Mouse (Mus musculus): ENCODE results near the gene Izumo1.

Gene Izumo1

GRCm38 (mm10) chr7:45621443-45621842 is at the start of gene Izumo1:
Izumo1 (plus strand) TSS chr7:45621811.
- DNase-seq: no peak

- no peak for DNase-seq
Observed at GRCm38 (mm10) chr7:45571966-45572365, 49.6 kb upstream of the Izumo1 start.

- DNase-seq: no peak
Observed at GRCm38 (mm10) chr7:45573954-45574353, 47.7 kb upstream of the Izumo1 start.

GRCm38 (mm10) chr7:45574472-45575379 is 46.9 kb upstream of the Izumo1 start:
- no peak for DNase-seq

- no peak for DNase-seq
Observed at GRCm38 (mm10) chr7:45585923-45586322, 35.7 kb upstream of the Izumo1 start.

- DNase-seq: no peak
Observed at GRCm38 (mm10) chr7:45587631-45588592, 33.7 kb upstream of the Izumo1 start.

GRCm38 (mm10) chr7:45589173-45589572 is 32.4 kb upstream of the Izumo1 start:
- DNase-seq: peak; percentile 98

- DNase-seq: no peak
Observed at GRCm38 (mm10) chr7:45589898-45590297, 31.7 kb upstream of the Izumo1 start.

GRCm38 (mm10) chr7:45590874-45591273 is 30.7 kb upstream of the Izumo1 start:
- DNase-seq: no peak

- DNase-seq: no peak
Observed at GRCm38 (mm10) chr7:45591880-45592279, 29.7 kb upstream of the Izumo1 start.

- peak; percentile 47 for DNase-seq
Observed at GRCm38 (mm10) chr7:45593118-45593815, 28.3 kb upstream of the Izumo1 start.

GRCm38 (mm10) chr7:45595176-45595575 is 26.4 kb upstream of the Izumo1 start:
- DNase-seq: no peak

GRCm38 (mm10) chr7:45596107-45596506 is 25.5 kb upstream of the Izumo1 start:
- DNase-seq: no peak

GRCm38 (mm10) chr7:45597013-45597412 is 24.6 kb upstream of the Izumo1 start:
- no peak for DNase-seq

- DNase-seq: no peak
Observed at GRCm38 (mm10) chr7:45597527-45597926, 24.1 kb upstream of the Izumo1 start.

- DNase-seq: no peak
Observed at GRCm38 (mm10) chr7:45598960-45599879, 22.4 kb upstream of the Izumo1 start.

GRCm38 (mm10) chr7:45605704-45606289 is 15.8 kb upstream of the Izumo1 start:
- no peak for DNase-seq

- no peak for DNase-seq
Observed at GRCm38 (mm10) chr7:45609511-45609910, 12.1 kb upstream of the Izumo1 start.

- DNase-seq: no peak
Observed at GRCm38 (mm10) chr7:45616277-45616676, 5.3 kb upstream of the Izumo1 start.

GRCm38 (mm10) chr7:45617042-45617695 is 4.4 kb upstream of the Izumo1 start, which contains the start of gene Fut1:
Fut1 (plus strand) TSS chr7:45617289.
- peak; percentile 31 for DNase-seq

- no peak for DNase-seq
Observed at GRCm38 (mm10) chr7:45618316-45618715, 3.3 kb upstream of the Izumo1 start.

All from right cerebral cortex, adult 18-20 months (tissue).